Mouse (Mus musculus) mouse embryonic stem cell (cell line): ENCODE measurements around the gene Pcid2.
"Not testable (repeated sequence)": the region's sequence is repeated elsewhere in the genome, so short reads cannot be mapped to it uniquely, and the experiment has no call there.

ENCODE experiments used
- in situ Hi-C, 2 experiments: fragments of 300-500 bp; cut with MboI; formaldehyde crosslinking; loops; 1 replicate in 1 of 2; 3 replicates in 1 of 2; pipeline ENCODE4 v1.14.3; 2019 to 2020; ENCODE audit warnings: low sequenced_read_pairs in 2 of 2, low pct_unique_long_range_greater_than_20kb in 1 of 2, mixed read lengths in 1 of 2; ENCODE audit not compliant: unreplicated experiment in 1 of 2

Pcid2 gene

DNA sequence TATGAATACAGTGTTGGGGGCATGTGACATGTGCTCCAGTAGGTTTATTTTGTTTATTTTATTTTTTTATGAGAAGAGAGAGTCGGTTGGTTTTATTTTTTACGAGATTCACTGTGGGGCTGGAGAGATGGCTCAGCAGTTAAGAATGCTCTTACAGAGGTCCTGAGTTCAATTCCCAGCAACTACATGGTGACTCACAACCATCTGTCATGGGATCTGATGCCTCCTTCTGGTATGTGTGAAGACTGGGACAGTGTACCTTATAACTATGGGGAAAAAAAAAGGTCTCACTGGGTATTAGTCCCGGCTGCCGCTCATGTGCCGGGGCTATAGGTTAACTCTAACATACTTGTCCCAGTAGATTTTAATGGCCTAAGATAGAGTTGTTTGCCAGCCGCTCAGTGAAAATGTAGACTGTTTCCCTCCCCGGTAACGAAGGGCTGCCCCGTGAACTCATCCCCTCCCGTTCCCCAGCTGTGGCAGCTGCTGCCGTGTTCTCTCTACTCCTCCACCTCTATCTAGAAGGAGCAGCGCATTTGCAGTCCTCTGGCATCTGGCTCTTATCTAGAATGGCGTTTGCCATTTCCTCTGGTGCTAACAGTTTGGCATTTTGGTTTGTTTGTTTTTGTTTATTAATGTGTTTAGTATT lies 2.9 kb upstream of the Pcid2 start:
- in situ Hi-C loops, result no loop called here

GRCm38 (mm10) chr8:13105908-13106551 lies 771 bp upstream of the Pcid2 start:
- in situ Hi-C loops, result no loop called here

GRCm38 (mm10) chr8:13104691-13105086 lies 570 bp downstream of the Pcid2 start:
- in situ Hi-C loops, result no loop called here

DNA sequence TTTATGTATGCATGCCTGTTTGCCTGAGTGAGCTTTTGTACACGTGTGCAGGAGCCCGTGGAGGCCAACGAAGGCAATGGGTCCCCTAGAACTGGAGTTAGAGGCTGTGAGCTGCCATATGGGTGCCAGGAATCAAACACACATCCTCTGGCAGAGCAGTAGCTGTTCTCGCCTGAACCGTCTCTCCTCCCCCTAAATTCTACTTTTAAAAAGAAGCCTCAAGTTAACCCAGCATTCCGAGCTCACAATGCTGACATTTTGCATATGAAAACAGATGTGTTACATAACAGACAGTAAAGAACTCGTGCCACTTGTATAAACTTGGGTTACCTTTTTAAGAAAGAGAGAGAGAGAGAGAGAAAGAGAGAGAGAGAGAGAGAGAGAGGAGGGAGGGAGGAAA lies 27.7 kb downstream of the Pcid2 start:
- in situ Hi-C loops, result no loop called here

DNA sequence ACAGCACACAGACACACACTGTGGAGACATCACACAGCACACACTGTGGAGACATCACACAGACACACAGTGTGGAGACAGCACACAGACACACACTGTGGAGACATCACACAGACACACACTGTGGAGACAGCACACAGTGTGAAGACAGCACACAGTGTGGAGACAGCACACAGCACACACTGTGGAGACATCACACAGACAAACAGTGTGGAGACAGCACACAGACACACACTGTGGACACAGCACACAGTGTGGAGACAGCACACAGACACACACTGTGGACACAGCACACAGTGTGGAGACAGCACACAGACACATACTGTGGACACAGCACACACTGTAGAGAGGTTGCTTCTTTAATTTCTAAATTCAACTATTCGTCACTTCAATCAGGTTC lies 29.7 kb downstream of the Pcid2 start:
- in situ Hi-C loops, result not testable (repeated sequence)

DNA sequence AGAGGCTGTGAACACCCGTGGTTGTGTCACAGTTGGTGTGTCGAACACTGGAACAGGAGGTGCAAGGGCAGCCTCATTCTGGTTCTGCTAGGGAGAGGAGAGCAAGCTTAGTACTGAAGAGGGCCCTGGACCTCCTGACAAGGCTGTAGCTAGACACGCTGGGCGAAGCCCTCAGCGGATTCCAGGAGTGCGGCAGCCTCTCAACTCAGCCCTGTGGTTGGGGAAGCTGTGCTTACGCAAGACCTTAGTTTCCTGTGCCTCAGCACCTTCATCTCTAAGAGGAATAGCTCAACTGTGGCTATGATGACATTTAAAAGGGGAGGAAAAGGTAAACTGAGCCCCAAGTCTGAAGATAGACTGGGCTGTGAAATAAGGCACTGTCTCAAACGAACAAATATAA lies 30.2 kb downstream of the Pcid2 start:
- in situ Hi-C loops, result no loop called here

DNA sequence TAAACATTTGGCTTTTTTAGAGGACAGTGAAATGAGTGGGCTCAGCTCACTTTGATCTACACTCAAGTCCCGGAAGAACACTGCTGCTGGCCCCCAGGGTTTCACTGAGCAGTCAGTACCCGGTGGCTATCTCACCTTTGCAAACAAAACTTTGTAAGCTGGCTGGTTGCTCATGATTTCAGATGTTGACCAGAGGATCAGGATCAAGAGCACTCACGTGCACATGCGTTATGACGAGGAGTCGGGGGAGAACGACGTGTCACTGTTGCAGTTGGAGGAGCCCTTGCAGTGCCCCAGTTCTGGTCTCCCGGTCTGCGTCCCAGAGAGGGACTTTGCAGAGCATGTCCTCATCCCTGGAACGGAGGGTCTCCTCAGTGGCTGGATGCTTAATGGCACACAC lies 32.0 kb downstream of the Pcid2 start:
- in situ Hi-C loops, result no loop called here

DNA sequence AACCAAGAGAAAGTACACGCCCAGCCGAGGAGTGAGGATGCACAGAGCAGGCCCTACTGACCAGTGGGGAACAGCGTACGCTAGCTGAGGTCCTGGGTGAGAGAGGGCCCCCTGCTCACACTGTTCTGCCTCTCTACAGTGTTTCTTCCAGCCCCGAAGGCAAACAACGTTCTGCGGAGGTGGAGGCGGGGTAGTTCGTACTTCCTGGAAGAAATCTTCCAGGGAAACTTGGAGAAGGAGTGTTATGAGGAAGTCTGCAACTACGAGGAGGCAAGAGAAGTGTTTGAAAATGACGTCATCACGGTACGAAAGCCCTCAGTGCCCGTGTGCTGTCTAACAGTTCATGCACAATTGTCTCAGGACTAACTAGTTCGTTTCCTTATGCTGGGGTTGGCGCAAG lies 42.1 kb downstream of the Pcid2 start:
- in situ Hi-C loops, result no loop called here

DNA sequence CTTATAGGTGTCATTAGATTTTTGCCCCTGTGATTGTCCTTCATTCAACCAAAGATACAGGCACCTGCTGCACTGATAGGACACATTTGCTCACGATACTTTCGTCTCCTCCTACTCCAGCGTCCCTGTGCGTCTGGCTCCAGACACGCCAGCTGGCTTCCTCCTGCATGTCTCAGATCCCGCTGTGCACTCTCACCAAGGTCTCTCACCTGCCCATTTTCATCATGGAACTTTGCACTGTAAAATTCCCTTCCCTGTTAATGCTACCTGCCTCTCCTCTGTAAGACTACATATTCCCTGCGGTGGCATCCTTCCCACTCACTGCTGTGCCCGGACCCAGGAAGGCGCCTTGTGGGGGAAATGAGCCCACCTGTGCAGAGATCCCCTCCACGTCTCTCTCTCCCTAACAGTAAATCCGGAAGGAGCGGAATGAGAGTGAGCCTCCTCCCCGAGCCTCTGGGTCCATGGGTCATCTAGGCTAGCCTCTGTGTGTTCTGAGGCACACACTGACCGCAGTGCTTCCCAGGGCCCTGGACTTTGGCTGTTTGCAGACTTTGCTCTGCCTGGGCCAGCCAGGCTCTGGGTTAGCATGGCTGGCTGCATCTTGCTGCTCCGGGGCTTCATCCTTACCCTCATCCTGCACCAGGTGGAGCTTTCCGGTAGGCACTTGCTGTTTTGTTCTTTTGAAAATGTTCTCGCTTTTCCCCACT lies 44.7 kb downstream of the Pcid2 start, which contains the start of gene Proz:
Gene Proz, plus strand, starts transcription at position 474 of the 710 bp plus-strand sequence.
- in situ Hi-C loops, result no loop called here

DNA sequence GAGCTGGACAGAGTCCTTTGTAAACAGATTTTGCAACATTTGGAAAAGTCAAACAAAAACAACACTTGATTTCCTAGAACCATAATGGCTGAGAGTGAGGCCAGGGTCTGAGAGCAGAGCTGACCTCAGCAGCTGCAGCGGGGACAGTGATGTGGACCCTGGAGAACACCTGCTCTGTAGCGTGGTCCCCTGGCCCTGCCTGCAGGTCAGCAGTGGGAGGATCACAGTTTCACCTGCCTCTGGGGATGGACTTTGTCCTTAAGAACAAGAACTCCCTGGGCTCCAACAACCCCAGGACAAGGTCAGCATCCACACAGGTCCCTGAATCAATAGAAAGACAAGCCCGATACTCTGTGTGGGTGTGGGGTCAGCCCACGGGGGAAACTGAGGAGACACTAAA lies 47.9 kb downstream of the Pcid2 start:
- in situ Hi-C loops, result no loop called here

DNA sequence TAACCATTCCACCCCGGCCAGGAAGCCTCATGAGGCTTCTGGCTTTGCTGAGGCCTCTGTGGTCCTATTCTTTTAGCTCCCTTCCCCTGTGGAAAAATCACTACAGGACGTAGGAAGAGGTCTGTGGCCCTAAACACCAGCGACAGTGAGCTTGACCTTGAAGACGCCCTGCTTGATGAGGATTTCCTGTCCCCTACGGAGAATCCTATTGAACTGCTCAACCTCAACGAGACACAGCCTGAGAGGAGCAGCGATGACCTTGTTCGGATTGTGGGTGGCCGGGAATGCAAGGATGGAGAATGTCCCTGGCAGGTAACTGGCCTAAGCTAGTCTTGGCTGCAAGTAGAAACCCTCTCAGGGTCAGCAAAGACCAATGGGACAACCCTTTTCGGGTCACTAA lies 54.7 kb downstream of the Pcid2 start:
- in situ Hi-C loops, result no loop called here

DNA sequence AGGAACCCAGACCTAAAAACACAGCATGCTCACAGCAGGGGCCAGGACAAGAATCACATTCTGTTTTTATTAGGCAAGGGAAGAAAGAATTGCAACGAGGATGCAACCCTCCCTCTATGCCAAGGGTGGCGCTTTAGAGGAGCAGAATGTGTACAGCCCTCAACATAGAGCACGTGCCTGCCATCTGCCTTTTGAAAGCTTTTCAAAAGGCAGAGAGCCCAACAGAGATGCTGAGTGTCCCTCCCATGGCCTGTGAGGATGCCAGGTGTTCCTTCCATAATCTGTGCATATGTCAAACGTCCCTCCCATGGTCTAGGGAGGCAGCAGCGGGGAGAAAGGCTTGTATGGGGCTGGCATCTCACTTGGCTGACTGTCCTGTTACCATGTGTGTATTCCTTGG lies 57.6 kb downstream of the Pcid2 start:
- in situ Hi-C loops, result no loop called here

DNA sequence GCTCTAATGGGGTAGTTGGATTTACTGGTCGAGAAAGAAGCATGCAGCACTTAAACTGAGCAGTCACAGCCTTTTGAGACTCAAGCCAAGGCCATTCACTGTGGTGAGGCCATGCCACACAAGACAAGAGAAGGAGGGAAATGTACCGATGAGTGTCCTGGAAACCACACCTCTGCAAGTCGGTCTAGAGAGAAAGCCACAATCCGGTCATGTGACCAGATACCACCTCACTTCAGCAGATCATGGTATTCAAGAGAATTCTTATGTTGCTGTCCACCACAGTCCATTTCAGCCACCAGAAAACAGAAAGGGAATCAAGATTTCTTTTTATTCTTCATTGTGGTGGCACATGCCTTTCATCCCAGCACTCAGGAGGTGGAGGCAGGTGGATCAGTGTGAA lies 63.8 kb downstream of the Pcid2 start:
- in situ Hi-C loops, result no loop called here

GRCm38 (mm10) chr8:13039054-13039453 lies 66.2 kb downstream of the Pcid2 start:
- in situ Hi-C loops, result no loop called here

DNA sequence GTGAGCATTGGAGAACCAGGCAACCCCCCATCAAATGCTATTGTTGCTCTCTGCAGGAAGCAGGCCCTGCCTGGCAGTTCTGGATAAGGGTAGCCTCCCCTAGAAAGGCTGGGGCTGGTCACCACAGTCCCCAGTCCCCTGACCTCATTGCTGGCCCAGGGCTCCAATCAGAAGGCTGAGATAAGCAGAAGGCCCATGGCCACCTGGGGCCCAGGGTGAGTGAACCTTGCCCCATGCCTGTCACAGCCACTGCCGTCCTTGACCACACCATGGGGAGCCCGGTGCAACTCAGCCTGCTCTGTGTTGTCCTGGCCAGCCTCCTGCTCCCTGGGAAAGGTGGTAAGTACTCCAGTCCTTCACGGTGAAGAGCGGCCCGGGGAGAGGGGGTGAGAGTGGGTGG lies 67.7 kb downstream of the Pcid2 start:
- in situ Hi-C loops, result no loop called here

DNA sequence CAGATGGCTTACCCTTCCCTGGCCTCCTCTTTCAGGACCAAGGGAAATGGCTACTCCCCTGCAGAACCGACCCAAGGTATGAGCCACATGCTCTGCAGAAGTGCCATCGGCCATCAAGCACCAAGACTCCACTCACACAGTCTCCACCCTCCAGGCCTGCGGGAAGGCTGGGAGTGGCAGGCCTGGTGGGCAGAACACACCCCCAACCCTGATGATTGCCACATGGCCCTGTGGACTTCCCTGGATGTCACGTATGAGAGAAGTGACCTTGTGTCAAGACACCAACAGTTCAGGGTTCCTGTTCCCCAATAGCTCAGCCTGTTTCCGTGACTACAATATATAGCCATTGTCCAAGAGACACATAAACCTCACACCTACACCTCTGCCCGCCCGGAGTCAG lies 68.2 kb downstream of the Pcid2 start, which contains the start of gene F10:
Gene F10, plus strand, starts transcription at position 294 of the 400 bp plus-strand sequence.
- in situ Hi-C loops, result no loop called here

DNA sequence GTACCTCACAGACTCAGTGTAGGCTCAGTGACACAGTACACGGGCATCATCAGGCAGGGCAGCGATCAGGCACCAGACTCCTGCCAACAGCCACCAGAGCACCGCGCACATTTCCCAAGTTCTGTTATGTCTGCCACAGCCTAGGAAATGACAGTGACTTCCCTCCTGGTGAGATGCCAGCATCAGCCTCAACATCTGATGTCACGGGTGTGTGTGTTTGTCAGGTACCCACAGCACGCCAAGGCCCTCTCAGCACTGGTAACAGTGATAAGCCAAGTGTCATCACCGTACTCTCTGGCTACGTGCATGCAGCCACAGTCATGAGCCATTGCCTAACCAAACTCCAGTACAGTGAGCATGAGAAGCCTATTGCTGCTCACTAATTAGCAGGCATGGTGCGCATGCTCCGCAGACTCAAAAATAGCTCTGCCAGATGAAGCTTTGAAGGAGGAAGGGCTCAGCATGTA lies 68.9 kb downstream of the Pcid2 start:
- in situ Hi-C loops, result no loop called here

DNA sequence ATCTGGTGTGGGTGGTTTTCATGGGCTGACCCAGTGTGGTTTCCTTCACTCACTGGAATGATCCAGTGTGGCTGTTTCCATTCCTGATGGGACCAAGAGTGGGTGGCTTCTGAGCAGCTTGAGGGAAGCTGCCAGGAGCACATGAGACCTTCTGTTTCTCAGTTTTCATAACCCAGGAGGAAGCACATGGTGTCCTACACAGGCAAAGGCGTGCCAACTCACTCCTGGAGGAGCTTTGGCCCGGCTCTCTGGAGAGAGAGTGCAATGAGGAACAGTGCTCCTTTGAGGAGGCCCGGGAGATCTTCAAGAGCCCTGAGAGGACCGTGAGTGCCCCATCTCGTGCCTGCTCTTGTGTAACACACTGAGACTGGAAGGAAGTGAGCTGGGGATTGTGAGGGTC lies 76.8 kb downstream of the Pcid2 start:
- in situ Hi-C loops, result no loop called here

DNA sequence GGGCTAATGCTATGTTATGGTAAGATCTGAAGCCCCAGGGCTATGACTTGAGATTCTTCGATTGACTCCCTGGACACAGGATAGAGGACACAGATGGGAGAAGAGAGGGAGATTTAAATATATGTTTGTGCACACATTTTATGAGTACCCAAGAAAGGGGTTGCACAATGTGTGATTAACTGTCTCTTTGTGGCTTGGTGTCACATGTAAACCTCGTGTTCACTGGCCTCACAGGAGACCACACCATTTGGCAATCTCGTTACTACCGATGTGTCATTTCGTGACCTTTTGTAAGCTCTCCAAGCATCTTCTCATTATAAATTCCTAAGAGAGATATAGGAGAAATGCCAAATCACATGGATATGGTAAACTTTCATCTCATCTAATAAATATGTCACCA lies 77.6 kb downstream of the Pcid2 start:
- in situ Hi-C loops, result no loop called here
